Mouse (Mus musculus) hindlimb bud, embryonic 11.5 days (tissue): Measurements from ENCODE around the gene Ccdc185.

Source experiments
- DNase-seq: peaks from one replicate; pipeline ENCODE4 v3.0.0-alpha.2; 2012; ENCODE audit warnings: low read depth, low spot score; ENCODE audit errors: extremely low spot score

Ccdc185 gene

GRCm38 (mm10) chr1:182747834-182748233 is 1.1 kb downstream of the Ccdc185 start:
- DNase-seq: no peak

GRCm38 (mm10) chr1:182747081-182747480 is 1.9 kb downstream of the Ccdc185 start:
- no peak for DNase-seq

GRCm38 (mm10) chr1:182735891-182736290 is 13.1 kb downstream of the Ccdc185 start:
- DNase-seq: no peak

- DNase-seq: no peak
These were observed 16.3 kb downstream of the Ccdc185 start for GRCm38 (mm10) chr1:182732695-182733094.

- no peak for DNase-seq
These were observed 20.0 kb downstream of the Ccdc185 start for GRCm38 (mm10) chr1:182729002-182729401.

GRCm38 (mm10) chr1:182727541-182727940 is 21.4 kb downstream of the Ccdc185 start:
- DNase-seq: no peak

GRCm38 (mm10) chr1:182714236-182714935 is 34.6 kb downstream of the Ccdc185 start:
- no peak for DNase-seq

GRCm38 (mm10) chr1:182711360-182711933 is 37.5 kb downstream of the Ccdc185 start:
- no peak for DNase-seq

GRCm38 (mm10) chr1:182707459-182707858 is 41.5 kb downstream of the Ccdc185 start:
- DNase-seq: no peak

- no peak for DNase-seq
These were observed 44.1 kb downstream of the Ccdc185 start for GRCm38 (mm10) chr1:182704882-182705281.

GRCm38 (mm10) chr1:182699392-182700347 is 49.3 kb downstream of the Ccdc185 start:
- DNase-seq: no peak
